Mouse (Mus musculus): ENCODE results near the gene Pwwp2b.

GRCm38 (mm10) chr7:139211761-139212160 lies 36.5 kb upstream of the Pwwp2b start:
- TF ChIP-seq CTCF (IDR thresholded peaks at IDR 0.05; ENCODE audit: borderline replicate concordance, extremely low read depth, insufficient read depth, insufficient read length) (no peak), POLR2A (IDR thresholded peaks at IDR 0.05; ENCODE audit: borderline replicate concordance, extremely low read depth, insufficient read depth, insufficient read length, poor library complexity, severe bottlenecking) (no peak)
